Mouse (Mus musculus) stomach, postnatal 0 days (tissue): ENCODE results near the gene Fam193a. TPM values are rescaled to one million over a fixed set of nuclear protein-coding genes. Genes with fewer than 3 reads are reported as not detected.

Experiments
- ATAC-seq: fragments of 200-750 bp; cut with Nextera tagmentation; 2 replicates; pipeline ENCODE4 v1.8.0; 2017; ENCODE audit not compliant: low FRiP score, low TSS enrichment
- DNase-seq: peaks from one replicate; pipeline ENCODE4 v3.0.0-alpha.2; 2016; ENCODE audit warnings: low spot score
- H3K27ac ChIP-seq: fragments of 300-500 bp; sonication (generic); replicated peaks from 2 replicates; pipeline ENCODE4 v1.5.1; 2014; ENCODE audit warnings: mild to moderate bottlenecking, control low read depth
- H3K27me3 ChIP-seq: fragments of 300-500 bp; sonication (generic); 2 replicates; pipeline ENCODE4 v1.6.1; 2014; ENCODE audit warnings: low read length; ENCODE audit not compliant: control insufficient read depth, insufficient read depth
- H3K36me3 ChIP-seq: fragments of 300-500 bp; sonication (generic); 2 replicates; pipeline ENCODE4 v1.6.1; 2014; ENCODE audit warnings: low read length, mixed read lengths; ENCODE audit not compliant: control insufficient read depth, insufficient read depth
- H3K4me1 ChIP-seq: fragments of 300-500 bp; sonication (generic); replicated peaks from 2 replicates; pipeline ENCODE4 v1.6.1; 2014; ENCODE audit warnings: antibody characterized with exemption; ENCODE audit not compliant: control insufficient read depth, insufficient read depth
- H3K4me2 ChIP-seq: fragments of 300-500 bp; sonication (generic); replicated peaks from 2 replicates; pipeline ENCODE4 v1.6.1; 2014; ENCODE audit warnings: low read depth, mild to moderate bottlenecking, control low read depth, moderate library complexity
- H3K4me3 ChIP-seq: fragments of 300-500 bp; sonication (generic); 2 replicates; pipeline ENCODE4 v1.5.1; 2014; ENCODE audit warnings: low read depth, low read length, control low read depth
- H3K9ac ChIP-seq: fragments of 300-500 bp; sonication (generic); 2 replicates; pipeline ENCODE4 v1.6.1; 2014; ENCODE audit warnings: mild to moderate bottlenecking, low read length, control low read depth, mixed read lengths
- H3K9me3 ChIP-seq: fragments of 300-500 bp; sonication (generic); 2 replicates; pipeline ENCODE4 v1.6.1; 2016; ENCODE audit warnings: low read length; ENCODE audit not compliant: control insufficient read depth
- CTCF ChIP-seq: IDR thresholded peaks from 2 replicates; pipeline ENCODE4 v1.5.1; 2016; ENCODE audit warnings: antibody characterized with exemption, low read depth, mild to moderate bottlenecking, moderate library complexity
- EP300 ChIP-seq: optimal IDR thresholded peaks from 2 replicates; pipeline ENCODE3; 2016; ENCODE audit warnings: antibody characterized with exemption
- WGBS: fragments of 180-500 bp; shearing (Covaris S2); extraction: QIAGEN DNeasy Blood & Tissue Kit; methylation state at CpG from one replicate; pipeline ENCODE4 v1.1.7; 2014; 5-methylcytosine and 5-hydroxymethylcytosine counted together
- polyA plus RNA-seq: library from polyadenylated mRNA; unstranded; fragments of >200 nt; fragmentation: Nextera tagmentation; extraction: Ambion mirVana; gene quantifications from 2 replicates; pipeline ENCODE4 v1.2.1, GENCODE M21; 2015

Fam193a gene
- polyA plus RNA-seq, 1 experiment from 2014 or later = 3.5 TPM

GRCm38 (mm10) chr5:34430776-34431175, 61.0 kb downstream of the Fam193a start:
- Histone ChIP-seq H3K36me3 (peaks cover 14% of the 10 kb centered on the region; the same call in 1 of the 2 replicates), H3K4me1 (no peaks in the 10 kb centered on the region), H3K27ac (no peak overlapping the region), H3K9me3 (no peaks in the 10 kb centered on the region), H3K4me3 (no peak overlapping the region), H3K4me2 (no peak overlapping the region), H3K9ac (no peak overlapping the region), H3K27me3 (no peaks in the 10 kb centered on the region)
- no peak for DNase-seq
- TF ChIP-seq CTCF (no peak), EP300 (no peak)
- no peak for ATAC-seq
- 78% methylated on average over 3 of the region's 3 CpGs for WGBS

- Histone ChIP-seq H3K9me3 (no peaks in the 10 kb centered on the region), H3K4me1 (no peaks in the 10 kb centered on the region), H3K27me3 (no peaks in the 10 kb centered on the region), H3K4me3 (no peak overlapping the region), H3K4me2 (no peak overlapping the region), H3K27ac (no peak overlapping the region), H3K9ac (no peak overlapping the region), H3K36me3 (peaks cover 11% of the 10 kb centered on the region)
- 77% methylated on average over 1 of the region's 1 CpGs for WGBS
- DNase-seq (no peak), ATAC-seq (no peak)
- TF ChIP-seq EP300 (no peak), CTCF (no peak)
Observed at GRCm38 (mm10) chr5:34433786-34434185, 64.1 kb downstream of the Fam193a start.

- TF ChIP-seq CTCF (no peak), EP300 (no peak)
- ATAC-seq = no peak
- Histone ChIP-seq H3K27me3 (no peaks in the 10 kb centered on the region), H3K27ac (no peak overlapping the region), H3K4me1 (no peaks in the 10 kb centered on the region), H3K36me3 (peaks cover 9% of the 10 kb centered on the region), H3K4me3 (no peak overlapping the region), H3K9ac (no peak overlapping the region), H3K4me2 (no peak overlapping the region), H3K9me3 (no peaks in the 10 kb centered on the region)
- 86% methylated on average over 3 of the region's 3 CpGs for WGBS
- DNase-seq = no peak
Observed at GRCm38 (mm10) chr5:34434241-34434640, 64.5 kb downstream of the Fam193a start.

DNA sequence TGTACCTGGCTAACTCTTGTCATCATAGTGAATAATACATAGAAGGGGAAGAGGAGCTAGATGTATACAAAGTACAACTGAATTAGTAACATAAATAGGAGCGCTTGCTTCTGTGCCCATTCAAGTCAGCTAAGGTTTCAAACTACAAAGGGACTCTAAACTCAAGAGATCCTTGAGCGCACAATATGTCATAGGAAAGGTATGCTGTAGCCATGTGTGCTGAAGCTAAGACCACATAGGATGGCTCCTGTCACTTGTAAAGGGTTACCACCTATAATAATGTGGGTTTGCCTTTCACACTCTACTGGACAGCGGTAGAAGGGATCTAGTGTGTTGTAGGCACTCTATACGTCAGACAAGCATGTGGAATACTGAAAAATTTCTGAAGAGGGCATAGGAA, 68.3 kb downstream of the Fam193a start:
- Histone ChIP-seq H3K36me3 (peaks cover 13% of the 10 kb centered on the region), H3K4me1 (no peaks in the 10 kb centered on the region), H3K9me3 (no peaks in the 10 kb centered on the region), H3K27ac (no peak overlapping the region; the same call in 1 of the 2 replicates), H3K4me2 (no peak overlapping the region), H3K27me3 (no peaks in the 10 kb centered on the region), H3K9ac (no peak overlapping the region), H3K4me3 (no peak overlapping the region)
- no peak for ATAC-seq
- 77% methylated on average over 4 of the region's 4 CpGs for WGBS
- no peak for DNase-seq
- TF ChIP-seq EP300 = no peak

DNA sequence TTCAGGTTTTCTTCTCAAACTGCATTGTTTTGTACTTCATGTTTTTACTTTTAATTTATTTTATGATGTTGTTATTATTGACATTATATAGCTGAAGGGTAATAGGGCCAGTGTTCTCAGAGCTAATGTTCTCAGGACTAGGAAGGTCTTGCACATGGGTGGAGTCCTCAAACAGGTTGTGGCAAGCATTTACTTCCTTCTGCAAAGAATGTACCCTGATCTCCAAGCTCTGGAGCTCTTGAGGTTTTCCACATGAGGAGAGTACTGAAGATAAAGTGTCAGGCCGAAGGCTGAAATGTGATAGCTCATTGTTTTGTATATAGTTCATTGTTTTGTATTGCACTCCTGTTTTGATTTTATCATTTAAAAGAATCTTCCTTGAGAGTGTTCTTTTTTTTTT, 68.9 kb downstream of the Fam193a start:
- peaks cover 17% of the 10 kb centered on the region for H3K36me3 ChIP-seq
- ATAC-seq = no peak

GRCm38 (mm10) chr5:34439768-34440167, 70.0 kb downstream of the Fam193a start:
- Histone ChIP-seq H3K27me3 (no peaks in the 10 kb centered on the region), H3K27ac (no peak overlapping the region), H3K36me3 (peaks cover 19% of the 10 kb centered on the region), H3K4me3 (no peak overlapping the region), H3K4me2 (no peak overlapping the region), H3K4me1 (no peaks in the 10 kb centered on the region), H3K9ac (no peak overlapping the region), H3K9me3 (no peaks in the 10 kb centered on the region)
- 93% methylated on average over 2 of the region's 2 CpGs for WGBS
- no peak for ATAC-seq
- no peak for DNase-seq
- TF ChIP-seq CTCF = no peak

More for the DNA sequence above, 68.9 kb downstream of the Fam193a start:
- Histone ChIP-seq H3K9ac (no peak overlapping the region), H3K27ac (no peak overlapping the region), H3K27me3 (no peaks in the 10 kb centered on the region), H3K9me3 (no peaks in the 10 kb centered on the region), H3K4me1 (no peaks in the 10 kb centered on the region), H3K4me2 (no peak overlapping the region), H3K4me3 (no peak overlapping the region)
- WGBS = 78% methylated on average over 1 of the region's 1 CpGs
- no peak for TF ChIP-seq CTCF
- no peak for TF ChIP-seq EP300
- DNase-seq = no peak
